Mouse (Mus musculus) neural tube, embryonic 13.5 days (tissue): ENCODE data around the gene 2510009E07Rik. TPM values are rescaled to one million over a fixed set of nuclear protein-coding genes. Genes with fewer than 3 reads are reported as not detected.

ENCODE experiments used
- ATAC-seq: fragments of 200-750 bp; cut with Nextera tagmentation; 2 replicates; pipeline ENCODE4 v1.8.0; 2017; ENCODE audit warnings: low read depth, mild to moderate bottlenecking, moderate TSS enrichment, moderate library complexity
- H3K27ac ChIP-seq: fragments of 300-500 bp; sonication (generic); replicated peaks from 2 replicates; pipeline ENCODE4 v1.5.1; 2015; ENCODE audit warnings: moderate library complexity, mild to moderate bottlenecking, inconsistent platforms
- H3K27me3 ChIP-seq: fragments of 300-500 bp; sonication (generic); 2 replicates; pipeline ENCODE4 v1.6.1; 2015; ENCODE audit warnings: mild to moderate bottlenecking, inconsistent platforms
- H3K36me3 ChIP-seq: fragments of 300-500 bp; sonication (generic); 2 replicates; pipeline ENCODE4 v1.6.1; 2015; ENCODE audit warnings: mild to moderate bottlenecking, inconsistent platforms
- H3K4me1 ChIP-seq: fragments of 300-500 bp; sonication (generic); replicated peaks from 2 replicates; pipeline ENCODE4 v1.6.1; 2015; ENCODE audit warnings: inconsistent platforms
- H3K4me2 ChIP-seq: fragments of 300-500 bp; sonication (generic); 2 replicates; pipeline ENCODE4 v1.6.1; 2015; ENCODE audit warnings: inconsistent platforms, mild to moderate bottlenecking, moderate library complexity
- H3K4me3 ChIP-seq: fragments of 300-500 bp; sonication (generic); 2 replicates; pipeline ENCODE4 v1.5.1; 2015; ENCODE audit warnings: mild to moderate bottlenecking, inconsistent platforms
- H3K9ac ChIP-seq: fragments of 300-500 bp; sonication (generic); 2 replicates; pipeline ENCODE4 v1.6.1; 2015; ENCODE audit warnings: moderate library complexity, mild to moderate bottlenecking, inconsistent platforms
- H3K9me3 ChIP-seq: fragments of 300-500 bp; sonication (generic); 2 replicates; pipeline ENCODE4 v1.6.1; 2016; ENCODE audit warnings: inconsistent platforms
- WGBS: fragments of 180-500 bp; shearing (Covaris S2); methylation state at CpG from one replicate; pipeline ENCODE4 v1.1.7; 2015; 5-methylcytosine and 5-hydroxymethylcytosine counted together
- polyA plus RNA-seq: library from polyadenylated mRNA; unstranded; fragments of >200 nt; fragmentation: Nextera tagmentation; extraction: Ambion mirVana; gene quantifications from 2 replicates; pipeline ENCODE4 v1.2.1, GENCODE M21; 2015

Gene 2510009E07Rik
- polyA plus RNA-seq, 1 experiment from 2014 or later: 54.0 TPM

DNA sequence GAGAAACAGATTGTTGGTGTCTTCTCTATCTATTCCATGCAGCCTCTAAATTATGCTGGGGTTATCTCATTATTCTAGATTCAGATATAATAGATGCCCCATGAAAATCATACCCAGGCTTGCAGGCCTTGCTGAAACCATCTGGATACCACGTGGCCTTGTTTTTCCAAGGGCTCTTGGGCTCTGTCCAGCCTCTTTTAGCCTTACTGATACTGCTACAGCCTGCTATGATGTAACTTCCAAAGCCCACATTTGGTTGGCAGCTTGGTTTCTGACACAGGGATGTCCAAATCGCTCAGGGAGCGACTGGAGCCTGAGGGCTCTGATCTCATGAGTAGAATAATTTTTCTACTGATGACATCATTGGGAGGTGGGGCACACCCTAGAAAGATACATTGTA, 48.5 kb downstream of the 2510009E07Rik start:
- Histone ChIP-seq H3K4me1 (peaks cover 19% of the 10 kb centered on the region), H3K9me3 (no peaks in the 10 kb centered on the region), H3K27me3 (no peaks in the 10 kb centered on the region), H3K4me3 (no peak overlapping the region), H3K27ac (no peak overlapping the region), H3K4me2 (no peak overlapping the region), H3K9ac (no peak overlapping the region), H3K36me3 (peaks cover 37% of the 10 kb centered on the region)
- 71% methylated on average over 3 of the region's 3 CpGs for WGBS
- ATAC-seq: no peak

DNA sequence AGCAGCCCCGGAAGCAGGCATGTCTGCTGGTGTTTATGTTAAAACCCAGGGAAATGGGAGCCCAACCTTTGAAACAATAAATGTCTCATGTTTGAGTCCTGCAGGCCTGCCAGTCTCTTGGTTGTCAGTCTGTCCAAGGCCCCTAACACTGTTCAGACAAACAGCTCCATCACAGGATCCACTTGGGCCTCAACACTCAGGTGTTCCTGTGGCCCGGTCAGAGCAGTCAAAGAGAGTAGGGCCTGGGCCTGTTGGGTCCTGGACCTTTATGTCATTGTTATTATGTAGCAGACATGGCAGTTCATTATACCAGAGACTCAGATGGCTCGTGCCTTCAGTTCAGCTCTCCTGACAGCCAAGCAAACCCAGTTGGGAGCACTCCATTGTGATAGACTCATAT, 49.9 kb downstream of the 2510009E07Rik start:
- 73% methylated on average over 3 of the region's 3 CpGs for WGBS
- Histone ChIP-seq H3K27me3 (no peaks in the 10 kb centered on the region), H3K36me3 (peaks cover 37% of the 10 kb centered on the region), H3K4me1 (peaks cover 19% of the 10 kb centered on the region), H3K4me3 (no peak overlapping the region), H3K27ac (peak overlapping the region; percentile 70), H3K4me2 (no peak overlapping the region), H3K9ac (no peak overlapping the region), H3K9me3 (no peaks in the 10 kb centered on the region)
- ATAC-seq: no peak

DNA sequence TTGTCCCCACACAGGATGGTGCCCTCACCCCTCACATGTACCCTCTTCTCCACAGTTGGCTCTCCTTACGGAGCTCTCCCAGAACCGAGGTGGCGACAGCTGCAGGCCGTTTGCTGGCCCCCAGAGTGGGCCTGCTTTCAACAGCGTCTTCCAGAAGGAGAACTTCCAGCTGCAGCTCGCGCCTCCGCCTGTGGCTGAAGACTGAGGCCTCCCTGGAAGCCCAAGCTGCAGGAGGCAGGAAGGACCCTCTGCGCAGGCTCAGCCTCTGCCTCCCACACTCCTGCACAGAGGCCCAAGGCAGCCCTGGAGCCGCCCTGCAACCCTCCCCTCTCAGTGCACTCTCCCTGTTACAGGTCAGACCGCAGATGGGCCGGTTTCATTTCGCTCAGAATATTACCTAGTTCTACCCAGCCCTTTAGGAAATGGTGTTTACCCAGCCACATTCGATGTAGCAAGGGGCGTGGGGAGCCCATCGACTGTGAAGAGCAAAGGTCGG, 50.4 kb downstream of the 2510009E07Rik start:
- Histone ChIP-seq H3K36me3 (peaks cover 34% of the 10 kb centered on the region), H3K27ac (peak overlapping the region; percentile 70), H3K4me2 (no peak overlapping the region), H3K27me3 (no peaks in the 10 kb centered on the region), H3K4me1 (peaks cover 19% of the 10 kb centered on the region), H3K4me3 (no peak overlapping the region), H3K9me3 (no peaks in the 10 kb centered on the region), H3K9ac (peak overlapping the region; percentile 45)
- peak; percentile 46 for ATAC-seq
- WGBS: 50% methylated on average over 17 of the region's 17 CpGs

DNA sequence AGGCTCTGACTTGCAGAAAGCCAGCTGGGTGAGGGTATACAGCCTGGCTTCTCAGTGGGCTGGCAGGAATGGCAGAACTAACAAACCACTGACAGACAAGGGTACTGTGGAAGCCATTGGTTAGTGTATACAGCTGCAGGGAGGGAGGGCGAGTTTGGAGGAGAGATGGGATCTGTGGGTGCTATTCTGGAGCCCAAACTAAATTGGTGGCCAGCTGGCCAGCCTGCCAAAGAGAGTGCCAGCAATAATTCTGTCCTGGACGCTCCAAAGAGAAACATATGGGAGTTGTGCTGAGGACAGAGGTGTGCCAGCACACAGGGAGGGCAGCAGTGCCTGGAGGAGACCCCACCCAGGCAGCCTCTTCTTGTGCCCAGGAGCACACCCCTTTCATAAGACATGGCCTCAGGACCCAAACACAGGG, 50.8 kb downstream of the 2510009E07Rik start:
- H3K4me2 ChIP-seq: no peak overlapping the region
- ATAC-seq: no peak; the same call in 1 of the 2 replicates
- peaks cover 34% of the 10 kb centered on the region for H3K36me3 ChIP-seq
- H3K9me3 ChIP-seq: no peaks in the 10 kb centered on the region
- no peaks in the 10 kb centered on the region for H3K27me3 ChIP-seq
- 70% methylated on average over 2 of the region's 2 CpGs for WGBS
- no peak overlapping the region for H3K4me3 ChIP-seq
- peak overlapping the region; percentile 45 for H3K9ac ChIP-seq
- peak overlapping the region; percentile 70 for H3K27ac ChIP-seq
- H3K4me1 ChIP-seq: peaks cover 19% of the 10 kb centered on the region

DNA sequence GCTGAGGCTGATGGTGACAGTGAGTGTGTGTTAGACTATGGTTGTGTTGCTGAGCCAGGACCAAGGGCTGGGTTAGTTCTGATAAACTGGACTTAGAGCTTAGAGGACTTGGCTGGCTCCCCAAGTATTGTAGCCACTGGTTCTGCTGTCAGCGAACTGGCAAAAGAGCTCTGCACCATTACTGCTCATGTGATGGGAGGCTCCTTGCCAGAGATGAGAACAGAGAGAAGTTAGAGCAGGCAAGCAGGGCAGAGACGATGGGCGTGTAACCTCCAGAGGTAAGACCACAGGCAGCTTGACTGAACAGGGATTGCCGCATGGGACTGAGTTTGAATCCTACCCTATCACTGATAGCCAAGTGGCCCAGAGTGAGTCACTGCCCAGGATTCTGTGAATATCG, 51.6 kb downstream of the 2510009E07Rik start:
- no peak for ATAC-seq
- Histone ChIP-seq H3K27ac (peak overlapping the region; percentile 70), H3K4me1 (peaks cover 19% of the 10 kb centered on the region), H3K4me3 (no peak overlapping the region), H3K9me3 (no peaks in the 10 kb centered on the region), H3K9ac (no peak overlapping the region), H3K4me2 (no peak overlapping the region), H3K36me3 (peaks cover 30% of the 10 kb centered on the region), H3K27me3 (no peaks in the 10 kb centered on the region)
- WGBS: 98% methylated on average over 5 of the region's 5 CpGs

DNA sequence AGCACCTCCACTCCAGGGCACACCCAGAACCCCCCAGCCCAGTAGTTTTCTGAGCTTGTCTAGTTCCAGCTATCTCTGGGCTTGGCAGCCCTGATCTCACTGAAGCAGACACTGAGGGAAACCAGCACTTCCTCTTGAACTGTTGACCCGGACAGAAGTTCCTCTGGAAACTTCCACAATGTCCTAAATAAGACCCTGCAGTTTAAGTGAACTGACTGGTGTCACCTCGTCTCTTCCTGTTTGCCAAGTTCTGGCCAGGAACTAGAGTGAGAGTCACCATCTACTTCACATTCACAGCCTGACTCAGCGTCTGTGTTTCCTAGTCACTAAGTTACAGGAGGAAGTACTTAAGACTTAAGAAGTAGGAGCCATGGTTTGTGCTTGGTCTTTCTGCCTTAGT, 52.5 kb downstream of the 2510009E07Rik start:
- Histone ChIP-seq H3K27ac (no peak overlapping the region; the same call in 1 of the 2 replicates), H3K9me3 (no peaks in the 10 kb centered on the region), H3K4me3 (no peak overlapping the region), H3K9ac (no peak overlapping the region), H3K4me1 (peaks cover 19% of the 10 kb centered on the region), H3K27me3 (no peaks in the 10 kb centered on the region), H3K36me3 (peaks cover 25% of the 10 kb centered on the region; the same call in 1 of the 2 replicates), H3K4me2 (no peak overlapping the region)
- 86% methylated on average over 3 of the region's 3 CpGs for WGBS
- ATAC-seq: no peak

DNA sequence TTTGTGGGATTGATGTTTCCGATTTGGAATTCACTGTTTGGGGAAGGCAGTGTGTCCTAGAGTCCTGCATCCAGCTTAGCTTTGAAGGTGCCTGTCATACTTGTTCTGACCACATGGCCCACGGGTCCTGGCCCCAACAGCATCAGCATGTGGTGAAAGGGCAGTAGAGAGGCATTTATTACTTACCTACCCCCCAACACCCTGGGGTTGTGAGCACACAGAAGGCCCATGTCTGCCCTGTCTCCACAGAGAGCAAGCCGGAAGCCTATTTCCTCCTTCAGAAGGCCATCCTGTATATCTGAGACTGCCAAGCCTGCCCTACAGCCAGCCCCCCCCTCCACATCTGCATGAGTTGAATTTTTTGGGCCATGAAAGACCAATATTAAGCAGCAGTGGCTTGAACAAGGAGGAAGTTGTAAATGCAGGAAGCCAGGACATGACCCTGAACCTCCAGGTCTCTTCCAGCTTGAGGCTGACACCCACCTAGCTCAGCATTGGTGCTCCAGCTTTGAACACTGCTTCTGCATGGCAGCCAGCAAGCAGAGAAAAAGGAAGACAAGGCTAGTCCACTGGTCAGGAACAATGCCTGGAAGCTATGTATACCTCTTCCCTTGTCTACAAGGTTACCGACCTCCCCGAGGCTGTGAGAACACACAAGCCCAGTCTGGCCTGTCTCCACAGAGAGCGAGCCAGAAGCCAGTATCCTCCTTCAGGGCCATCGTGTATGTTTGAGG, 53.5 kb downstream of the 2510009E07Rik start:
- no peak for ATAC-seq
- peaks cover 25% of the 10 kb centered on the region; the same call in 1 of the 2 replicates for H3K36me3 ChIP-seq
- H3K9me3 ChIP-seq: no peaks in the 10 kb centered on the region
- WGBS: 87% methylated on average over 7 of the region's 7 CpGs
- no peak overlapping the region; the same call in 1 of the 2 replicates for H3K27ac ChIP-seq
- no peak overlapping the region for H3K4me2 ChIP-seq
- no peaks in the 10 kb centered on the region for H3K27me3 ChIP-seq
- no peak overlapping the region for H3K9ac ChIP-seq
- H3K4me3 ChIP-seq: no peak overlapping the region
- H3K4me1 ChIP-seq: peaks cover 19% of the 10 kb centered on the region

DNA sequence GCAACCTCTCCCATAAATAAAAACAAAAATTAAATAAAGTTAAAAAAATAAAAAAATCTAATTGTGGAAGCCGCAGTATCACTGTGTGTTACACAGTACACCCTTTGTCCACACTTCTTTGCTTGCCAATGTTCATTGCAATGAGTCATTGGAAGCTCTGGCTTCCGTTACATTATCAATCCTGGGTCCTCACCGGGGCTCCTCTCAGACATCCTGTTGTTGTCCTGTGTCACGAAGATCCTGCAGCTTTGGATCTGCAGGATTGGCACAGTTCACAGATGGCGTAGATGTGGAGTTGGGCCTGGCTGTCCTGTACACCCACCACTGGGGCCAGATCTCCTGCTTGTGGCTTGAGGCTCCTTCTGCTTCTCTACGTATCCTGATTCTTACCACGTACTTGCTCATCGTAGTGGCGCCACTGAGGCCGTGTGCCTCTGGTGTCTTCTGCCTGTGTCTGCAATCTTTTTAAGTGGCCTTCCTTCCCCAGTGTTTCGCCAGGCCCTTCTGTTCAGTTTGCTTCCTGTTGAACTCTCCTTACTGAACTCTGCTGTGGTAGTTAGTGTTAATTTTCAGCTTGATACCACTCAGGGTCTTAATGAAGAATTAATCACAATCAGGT, 57.2 kb downstream of the 2510009E07Rik start:
- H3K9me3 ChIP-seq: no peaks in the 10 kb centered on the region
- H3K4me3 ChIP-seq: no peak overlapping the region
- no peak overlapping the region; the same call in 1 of the 2 replicates for H3K27ac ChIP-seq
- WGBS: 85% methylated on average over 11 of the region's 11 CpGs
- no peak for ATAC-seq
- H3K9ac ChIP-seq: no peak overlapping the region
- no peaks in the 10 kb centered on the region for H3K27me3 ChIP-seq
- H3K4me1 ChIP-seq: no peaks in the 10 kb centered on the region
- H3K36me3 ChIP-seq: peaks cover 14% of the 10 kb centered on the region; the same call in 1 of the 2 replicates
- no peak overlapping the region for H3K4me2 ChIP-seq

DNA sequence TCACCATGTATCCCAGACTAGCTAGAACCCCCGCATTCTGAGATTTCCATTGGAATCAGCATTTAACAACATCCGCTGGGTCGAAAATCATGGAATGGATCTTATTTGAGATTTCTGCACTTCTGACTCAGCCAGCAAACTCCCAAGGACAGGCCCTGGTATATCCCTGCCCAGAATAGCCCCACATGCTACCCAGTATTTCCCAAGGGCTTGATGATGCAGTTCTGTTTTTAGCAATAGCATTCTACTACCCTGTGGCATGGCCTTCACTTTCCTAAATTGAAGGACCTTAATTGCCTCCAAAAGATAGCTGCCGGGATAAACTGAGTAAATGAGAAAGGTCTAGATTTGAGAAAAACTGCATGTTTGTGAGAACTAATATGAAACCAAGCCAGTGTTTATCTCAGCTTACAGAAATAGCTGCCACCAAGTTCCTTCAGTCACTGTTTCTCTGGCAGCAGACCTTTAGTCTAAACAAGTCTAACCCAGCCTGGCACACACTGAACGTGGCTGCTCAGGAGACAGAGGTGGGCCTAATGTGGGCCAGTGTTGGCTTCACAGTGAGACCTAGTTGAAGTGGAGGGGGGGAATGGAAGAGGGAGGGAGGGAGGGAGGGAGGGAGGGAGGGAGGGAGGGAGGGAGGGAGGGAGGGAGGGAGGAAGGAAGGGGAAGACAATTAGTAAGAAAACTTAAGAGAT, 58.2 kb downstream of the 2510009E07Rik start:
- Histone ChIP-seq H3K4me3 (no peak overlapping the region), H3K4me2 (no peak overlapping the region), H3K27me3 (no peaks in the 10 kb centered on the region), H3K27ac (no peak overlapping the region), H3K4me1 (no peaks in the 10 kb centered on the region), H3K9ac (no peak overlapping the region), H3K9me3 (no peaks in the 10 kb centered on the region), H3K36me3 (0 out of 2 replicates have a peak, but pooled peaks cover 6% of the 10 kb centered on the region)
- WGBS: 91% methylated on average over 5 of the region's 5 CpGs
- no peak for ATAC-seq

DNA sequence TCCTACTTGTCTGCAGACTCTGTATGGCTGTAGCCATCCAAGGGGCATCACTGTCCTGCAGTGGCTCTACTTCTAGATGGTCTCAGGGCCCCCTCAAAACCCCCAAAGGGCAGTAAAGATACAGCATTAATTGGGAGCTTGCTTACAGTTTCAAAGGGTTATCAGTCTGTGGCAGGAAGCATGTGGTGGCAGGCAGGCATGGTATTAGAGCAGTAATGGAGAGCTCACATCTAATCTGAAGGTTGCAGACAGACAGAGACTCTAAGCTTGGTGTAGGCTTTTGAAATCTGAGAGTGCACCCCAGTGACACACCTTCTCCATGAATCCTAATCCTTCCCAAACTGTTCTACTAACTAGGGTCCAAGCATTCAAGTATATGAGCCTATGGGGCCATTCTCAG, 60.0 kb downstream of the 2510009E07Rik start:
- no peaks in the 10 kb centered on the region for H3K36me3 ChIP-seq

DNA sequence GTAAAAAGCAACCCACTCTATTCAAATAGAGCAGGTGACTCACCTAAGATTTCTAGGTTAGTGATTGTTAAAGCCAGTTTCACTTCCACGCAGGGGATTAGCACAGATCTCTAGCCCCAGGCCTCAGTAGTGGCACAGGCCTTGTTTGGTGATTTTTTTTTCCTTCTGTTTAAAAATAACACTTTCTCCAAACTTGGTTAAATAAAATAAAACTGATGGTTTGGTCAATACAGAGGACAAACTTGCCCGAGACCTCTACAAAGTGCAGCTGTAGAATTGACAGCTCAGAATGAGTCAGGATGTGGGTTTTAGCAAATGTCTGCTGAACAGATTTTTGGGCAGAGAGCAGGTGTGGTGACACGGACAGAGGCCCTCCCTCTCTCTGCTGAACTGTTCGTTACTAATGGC, 62.6 kb downstream of the 2510009E07Rik start:
- 76% methylated on average over 4 of the region's 4 CpGs for WGBS
- Histone ChIP-seq H3K27ac (no peak overlapping the region), H3K4me2 (no peak overlapping the region), H3K4me3 (no peak overlapping the region), H3K9ac (no peak overlapping the region), H3K36me3 (no peaks in the 10 kb centered on the region), H3K4me1 (peaks cover 21% of the 10 kb centered on the region), H3K9me3 (no peaks in the 10 kb centered on the region), H3K27me3 (no peaks in the 10 kb centered on the region)
- ATAC-seq: no peak

More for the DNA sequence above, 60.0 kb downstream of the 2510009E07Rik start:
- Histone ChIP-seq H3K9me3 (no peaks in the 10 kb centered on the region), H3K27ac (no peak overlapping the region), H3K27me3 (no peaks in the 10 kb centered on the region), H3K4me1 (no peaks in the 10 kb centered on the region), H3K4me2 (no peak overlapping the region), H3K9ac (no peak overlapping the region), H3K4me3 (no peak overlapping the region)
- ATAC-seq: no peak

DNA sequence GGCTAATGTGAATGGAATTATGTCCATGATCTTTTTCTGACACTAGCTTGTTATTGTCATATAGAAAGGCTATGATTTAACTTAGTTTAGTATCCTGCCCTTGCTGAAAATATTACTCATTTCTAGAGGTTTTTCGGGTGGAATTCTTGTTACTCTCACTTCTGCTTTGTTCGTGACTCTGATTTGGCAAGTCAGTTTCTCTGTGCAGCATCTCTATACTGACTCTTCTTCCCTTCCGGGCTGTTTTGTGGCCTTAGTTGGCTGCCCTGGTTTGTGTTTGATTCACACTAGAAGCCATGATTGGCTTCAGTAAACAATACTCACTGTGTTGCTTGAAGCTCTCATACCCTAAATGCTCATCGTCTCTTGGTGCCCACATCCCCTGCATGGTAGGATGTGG, 63.9 kb downstream of the 2510009E07Rik start:
- no peaks in the 10 kb centered on the region for H3K9me3 ChIP-seq
- 88% methylated on average over 4 of the region's 4 CpGs for WGBS
- no peak for ATAC-seq

More for the DNA sequence above, 63.9 kb downstream of the 2510009E07Rik start:
- no peak overlapping the region for H3K4me2 ChIP-seq
- H3K36me3 ChIP-seq: no peaks in the 10 kb centered on the region
- H3K4me3 ChIP-seq: no peak overlapping the region
- H3K27ac ChIP-seq: no peak overlapping the region
- no peaks in the 10 kb centered on the region for H3K27me3 ChIP-seq
- peaks cover 33% of the 10 kb centered on the region for H3K4me1 ChIP-seq
- no peak overlapping the region for H3K9ac ChIP-seq
